Mouse (Mus musculus) intestine, embryonic 16.5 days (tissue): Measurements from ENCODE around the gene Apol9b. TPM values are rescaled to one million over a fixed set of nuclear protein-coding genes. Genes with fewer than 3 reads are reported as not detected.

Experiments
- ATAC-seq: fragments of 200-750 bp; cut with Nextera tagmentation; 2 replicates; pipeline ENCODE4 v1.8.0; 2017; ENCODE audit warnings: moderate TSS enrichment, moderate library complexity
- H3K27ac ChIP-seq: fragments of 300-500 bp; sonication (generic); 2 replicates; pipeline ENCODE4 v1.5.1; 2014; ENCODE audit warnings: mild to moderate bottlenecking, low read length
- H3K27me3 ChIP-seq: fragments of 300-500 bp; sonication (generic); replicated peaks from 2 replicates; pipeline ENCODE4 v1.6.1; 2014; ENCODE audit warnings: low read length, control low read depth, mixed read lengths; ENCODE audit not compliant: control insufficient read depth, insufficient read depth
- H3K36me3 ChIP-seq: fragments of 300-500 bp; sonication (generic); 2 replicates; pipeline ENCODE4 v1.6.1; 2014; ENCODE audit warnings: low read length, control low read depth; ENCODE audit not compliant: control insufficient read depth, insufficient read depth
- H3K4me1 ChIP-seq: fragments of 300-500 bp; sonication (generic); 2 replicates; pipeline ENCODE4 v1.6.1; 2014; ENCODE audit warnings: low read length, control low read depth, mixed read lengths; ENCODE audit not compliant: control insufficient read depth, insufficient read depth
- H3K4me2 ChIP-seq: fragments of 300-500 bp; sonication (generic); 2 replicates; pipeline ENCODE4 v1.6.1; 2014; ENCODE audit warnings: low read depth, low read length, control low read depth
- H3K4me3 ChIP-seq: fragments of 300-500 bp; sonication (generic); 2 replicates; pipeline ENCODE4 v1.5.1; 2014; ENCODE audit warnings: mild to moderate bottlenecking, low read length
- H3K9ac ChIP-seq: fragments of 300-500 bp; sonication (generic); 2 replicates; pipeline ENCODE4 v1.6.1; 2014; ENCODE audit warnings: low read depth, low read length
- H3K9me3 ChIP-seq: fragments of 300-500 bp; sonication (generic); 2 replicates; pipeline ENCODE4 v1.6.1; 2016; ENCODE audit warnings: low read length, control low read depth; ENCODE audit not compliant: control insufficient read depth
- WGBS: fragments of 180-500 bp; shearing (Covaris S2); extraction: QIAGEN DNeasy Blood & Tissue Kit; methylation state at CpG from one replicate; pipeline ENCODE4 v1.1.7; 2014; 5-methylcytosine and 5-hydroxymethylcytosine counted together
- polyA plus RNA-seq: library from polyadenylated mRNA; unstranded; fragments of >200 nt; fragmentation: Nextera tagmentation; extraction: Ambion mirVana; gene quantifications from 2 replicates; pipeline ENCODE4 v1.2.1, GENCODE M21; 2015

Apol9b gene
- polyA plus RNA-seq, 1 experiment from 2014 or later, result 0.13 TPM

DNA sequence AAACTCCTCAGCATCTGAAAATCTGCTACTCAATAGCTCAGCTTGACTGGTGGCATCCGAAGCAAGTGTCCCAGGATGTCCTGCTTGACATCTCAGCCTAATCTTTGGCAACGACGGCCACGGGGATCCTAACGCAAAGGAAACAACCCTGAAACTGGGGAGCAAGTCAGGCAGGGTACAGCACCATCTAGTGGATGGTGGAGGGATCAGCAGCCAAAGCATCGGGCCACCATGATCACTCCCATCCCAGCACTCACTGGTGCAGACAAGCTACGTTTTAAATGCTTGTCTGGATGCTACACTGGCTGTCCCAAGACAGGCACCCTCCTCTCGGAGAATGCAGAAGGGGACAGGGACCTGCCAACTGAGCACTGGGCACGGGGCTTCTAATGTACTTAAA lies 28.0 kb downstream of the Apol9b start, which contains the start of gene Apol8:
Apol8 (minus strand) TSS at position 156 of the 400 bp plus-strand sequence.
- H3K4me1 ChIP-seq, result no peaks in the 10 kb centered on the region
- H3K27me3 ChIP-seq, result peaks cover 4% of the 10 kb centered on the region; the same call in 1 of the 2 replicates
- no peak within 1 kb of the TSS for H3K27ac ChIP-seq
- H3K4me2 ChIP-seq, result no peak within 1 kb of the TSS
- H3K9me3 ChIP-seq, result no peaks in the 10 kb centered on the region
- no peak for ATAC-seq
- no peak within 1 kb of the TSS for H3K4me3 ChIP-seq
- whole genome bisulfite sequencing, result 6% methylated on average over 9 of the region's 9 CpGs
- H3K9ac ChIP-seq, result no peak within 1 kb of the TSS; the same call in 1 of the 2 replicates
- H3K36me3 ChIP-seq, result peaks cover 19% of the 10 kb centered on the region

DNA sequence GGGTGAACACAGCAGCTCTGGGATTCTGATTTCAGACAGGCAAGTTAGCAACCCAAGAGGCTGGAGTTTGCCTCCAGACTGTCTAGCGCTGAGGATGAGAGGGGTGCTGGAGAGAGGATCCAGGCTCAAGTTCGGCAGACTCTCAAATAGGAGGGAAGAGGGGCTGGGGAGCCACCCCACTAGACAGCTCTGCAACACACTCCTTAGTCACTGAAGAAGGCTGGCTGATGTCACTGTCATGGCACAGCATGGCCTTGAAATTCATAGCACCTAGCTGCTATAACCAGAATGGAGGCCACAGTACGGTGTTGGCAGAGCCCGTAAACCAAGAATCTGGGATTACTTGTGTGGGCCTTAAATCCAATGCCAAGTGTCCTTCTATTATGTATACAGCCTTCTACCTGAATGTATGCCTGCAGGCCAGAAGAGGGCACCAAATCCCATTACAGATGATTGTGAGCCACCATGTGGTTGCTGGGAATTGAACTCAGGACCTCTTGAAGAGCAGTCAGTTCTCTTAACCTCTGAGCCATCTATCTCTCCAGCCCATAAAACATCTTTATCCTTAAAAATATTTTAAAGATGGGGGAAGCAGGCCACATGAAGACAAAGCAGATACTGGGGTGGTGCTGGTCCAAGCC lies 28.9 kb downstream of the Apol9b start:
- Histone ChIP-seq H3K4me3 (no peak overlapping the region), H3K9ac (no peak overlapping the region; the same call in 1 of the 2 replicates), H3K36me3 (peaks cover 26% of the 10 kb centered on the region), H3K9me3 (no peaks in the 10 kb centered on the region), H3K27ac (no peak overlapping the region), H3K27me3 (peaks cover 3% of the 10 kb centered on the region; the same call in 1 of the 2 replicates), H3K4me2 (no peak overlapping the region), H3K4me1 (no peaks in the 10 kb centered on the region)
- WGBS, result 71% methylated on average over 4 of the region's 4 CpGs
- ATAC-seq, result no peak

DNA sequence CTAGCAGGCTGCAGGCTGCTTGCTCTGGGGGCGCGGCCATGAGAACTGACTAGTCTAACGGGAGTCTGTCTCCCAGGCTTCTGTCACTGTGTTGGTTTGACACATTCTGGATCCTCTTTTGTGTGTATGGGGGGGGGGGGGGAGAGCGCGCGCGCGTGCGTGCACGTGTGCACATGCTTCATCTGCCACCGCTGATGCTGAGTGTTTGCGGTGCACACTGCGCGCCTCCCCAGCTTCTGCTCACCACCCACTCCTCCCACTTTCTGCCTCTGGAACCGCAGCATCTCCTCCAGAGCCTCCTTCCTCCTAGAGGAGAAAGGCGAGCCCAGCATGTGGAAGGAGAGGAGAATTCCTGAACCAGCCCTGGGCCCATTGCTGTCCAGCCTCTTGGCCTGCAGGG lies 31.2 kb downstream of the Apol9b start:
- WGBS, result 93% methylated on average over 15 of the region's 16 CpGs
- Histone ChIP-seq H3K9ac (no peak overlapping the region), H3K4me1 (no peaks in the 10 kb centered on the region), H3K36me3 (peaks cover 46% of the 10 kb centered on the region), H3K9me3 (no peaks in the 10 kb centered on the region), H3K4me2 (no peak overlapping the region), H3K4me3 (no peak overlapping the region), H3K27ac (no peak overlapping the region), H3K27me3 (no peaks in the 10 kb centered on the region)
- ATAC-seq, result no peak

DNA sequence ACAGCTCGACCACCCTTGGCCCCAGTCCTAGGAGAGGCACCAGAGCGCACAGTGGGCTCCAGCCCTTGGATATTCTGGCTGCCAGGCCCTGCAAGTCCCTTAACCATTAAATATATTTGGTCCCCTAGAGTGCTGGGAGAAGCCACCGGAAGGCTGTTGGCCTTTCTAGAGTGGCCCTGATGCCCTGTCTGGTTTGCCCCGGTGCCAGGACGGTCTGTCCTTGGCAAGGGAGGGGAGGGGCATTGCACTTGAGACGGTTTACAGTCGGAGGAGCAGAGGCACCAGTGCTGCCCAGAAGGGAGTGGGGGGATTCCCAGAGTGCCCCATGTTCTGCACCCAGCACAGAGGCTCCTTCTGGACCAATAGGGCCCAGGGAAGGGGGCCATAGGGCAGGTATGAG lies 32.2 kb downstream of the Apol9b start:
- no peak overlapping the region for H3K4me2 ChIP-seq
- no peak overlapping the region for H3K9ac ChIP-seq
- no peak overlapping the region for H3K27ac ChIP-seq
- WGBS, result 91% methylated on average over 7 of the region's 7 CpGs
- no peaks in the 10 kb centered on the region for H3K27me3 ChIP-seq
- H3K9me3 ChIP-seq, result no peaks in the 10 kb centered on the region
- no peak overlapping the region for H3K4me3 ChIP-seq
- peaks cover 55% of the 10 kb centered on the region for H3K36me3 ChIP-seq
- no peaks in the 10 kb centered on the region for H3K4me1 ChIP-seq
- no peak for ATAC-seq

DNA sequence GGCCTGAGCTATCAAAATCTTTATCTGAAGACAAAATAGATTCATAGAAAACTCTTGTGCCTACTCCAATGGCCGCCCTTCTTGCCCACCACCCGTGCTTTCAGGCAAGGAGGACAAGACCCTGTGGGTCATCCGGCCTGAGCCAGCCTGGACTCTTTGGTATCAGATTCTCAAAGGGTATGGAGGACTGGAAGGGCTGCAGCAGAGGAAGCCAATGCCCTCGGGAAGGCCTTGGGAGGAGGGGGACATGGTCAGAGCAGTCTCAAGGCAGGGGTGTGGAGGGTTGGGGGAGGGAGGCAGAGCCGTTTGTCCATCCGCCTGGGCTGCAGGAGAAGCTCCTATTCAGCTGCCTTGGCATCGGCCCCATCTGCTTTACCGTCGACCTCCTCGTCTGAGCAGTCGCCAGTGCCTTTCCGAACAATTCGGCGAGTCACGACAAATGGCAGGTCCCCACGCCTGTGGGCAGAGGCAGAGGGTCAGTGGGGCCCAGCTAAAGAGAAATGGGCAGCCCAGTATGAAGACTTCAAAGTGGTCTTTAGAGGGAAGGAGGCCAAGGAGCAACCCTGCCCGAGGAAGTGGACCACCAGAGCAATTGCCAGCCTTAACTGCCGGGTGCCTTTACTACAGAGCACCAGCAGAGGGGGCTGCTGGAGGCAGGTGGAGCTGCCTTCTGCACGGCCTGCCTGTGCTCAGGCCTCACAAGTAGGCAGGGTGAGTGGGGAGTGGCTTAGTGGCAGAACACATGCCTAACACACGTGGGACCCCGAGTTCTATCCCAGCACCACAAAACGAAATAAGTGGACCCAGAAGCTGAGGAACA lies 32.9 kb downstream of the Apol9b start:
- Histone ChIP-seq H3K27me3 (no peaks in the 10 kb centered on the region), H3K9ac (no peak overlapping the region), H3K4me3 (no peak overlapping the region), H3K9me3 (no peaks in the 10 kb centered on the region), H3K27ac (no peak overlapping the region), H3K36me3 (peaks cover 61% of the 10 kb centered on the region), H3K4me2 (no peak overlapping the region), H3K4me1 (no peaks in the 10 kb centered on the region)
- ATAC-seq, result 0 out of 2 replicates have a peak, but pooled peaks have one; percentile 21
- WGBS, result 73% methylated on average over 22 of the region's 22 CpGs

DNA sequence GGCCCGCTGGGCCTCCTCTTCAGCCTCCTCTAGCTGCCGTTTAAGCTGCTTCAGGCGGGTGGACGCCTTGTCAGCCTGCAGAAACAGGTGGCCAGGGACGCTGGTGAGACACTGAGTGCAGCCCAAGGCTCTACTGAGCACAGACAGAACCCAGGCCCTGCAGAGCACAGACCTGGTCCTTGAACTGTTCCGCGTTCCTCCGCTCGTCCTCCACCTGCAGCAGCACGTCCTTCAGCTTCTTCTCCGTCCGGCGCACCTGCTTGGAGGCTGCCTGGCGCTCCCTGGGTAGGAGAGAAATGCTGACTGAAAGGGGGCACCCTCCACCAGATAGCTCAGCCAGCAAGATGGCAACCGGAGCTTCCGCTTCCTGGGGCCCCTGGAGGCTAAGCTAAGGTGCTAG lies 34.2 kb downstream of the Apol9b start:
- no peak for ATAC-seq
- Histone ChIP-seq H3K9ac (no peak overlapping the region), H3K36me3 (peaks cover 73% of the 10 kb centered on the region), H3K27ac (no peak overlapping the region; the same call in 1 of the 2 replicates), H3K4me2 (no peak overlapping the region), H3K27me3 (no peaks in the 10 kb centered on the region), H3K4me1 (no peaks in the 10 kb centered on the region), H3K9me3 (no peaks in the 10 kb centered on the region), H3K4me3 (no peak overlapping the region)
- 91% methylated on average over 16 of the region's 16 CpGs for WGBS

DNA sequence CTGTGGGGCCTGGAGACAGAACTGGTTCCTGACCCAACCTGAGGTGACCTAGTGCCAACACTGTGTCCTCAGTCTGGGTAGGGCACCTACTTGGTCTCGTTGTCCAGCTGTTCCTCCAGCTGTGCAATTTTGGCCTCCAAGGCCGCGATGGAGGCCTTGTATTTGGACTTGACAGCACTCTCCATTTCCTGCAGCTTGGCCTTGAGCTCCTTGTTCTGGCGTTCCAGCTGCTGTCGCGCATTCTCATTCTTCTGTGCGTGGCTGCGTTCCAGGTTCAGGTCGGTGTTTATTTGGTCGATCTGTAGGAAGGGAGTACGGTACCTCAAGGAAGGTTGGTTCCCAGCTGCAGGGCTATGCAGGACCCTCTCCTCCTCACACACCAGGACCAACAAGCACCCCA lies 34.9 kb downstream of the Apol9b start:
- Histone ChIP-seq H3K4me1 (no peaks in the 10 kb centered on the region), H3K27me3 (no peaks in the 10 kb centered on the region), H3K36me3 (peaks cover 75% of the 10 kb centered on the region), H3K9me3 (no peaks in the 10 kb centered on the region), H3K27ac (no peak overlapping the region; the same call in 1 of the 2 replicates), H3K9ac (no peak overlapping the region), H3K4me3 (no peak overlapping the region), H3K4me2 (no peak overlapping the region)
- ATAC-seq, result no peak
- 70% methylated on average over 11 of the region's 11 CpGs for WGBS

DNA sequence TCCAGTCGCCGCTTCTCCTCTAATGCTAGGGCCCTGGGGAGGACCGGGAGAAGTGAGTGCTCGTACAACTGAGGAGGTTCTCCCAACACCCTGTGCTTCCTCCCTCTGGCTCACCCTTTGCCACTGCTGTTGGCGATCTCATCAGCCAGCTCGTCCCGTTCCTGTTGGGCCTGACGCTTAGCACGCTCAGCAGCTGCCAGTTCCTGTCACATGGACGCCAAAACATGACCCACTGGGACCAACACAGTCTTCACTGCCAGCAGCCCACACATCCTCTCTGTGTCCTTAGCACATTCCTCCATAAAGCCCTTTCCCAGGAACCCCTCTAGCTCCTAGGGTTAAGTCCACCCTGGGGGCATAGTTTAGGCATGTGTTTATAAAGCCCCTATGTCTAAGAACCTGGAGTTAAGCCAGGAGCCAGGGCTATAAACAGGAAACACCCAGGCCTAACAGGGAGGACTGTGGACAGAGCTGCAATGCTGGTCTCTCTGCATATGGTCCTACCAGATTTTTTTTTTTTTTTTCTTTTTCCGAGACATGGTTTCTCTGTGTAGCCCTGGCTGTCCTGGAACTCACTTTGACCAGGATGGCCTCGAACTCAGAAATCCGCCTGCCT lies 35.7 kb downstream of the Apol9b start:
- Histone ChIP-seq H3K36me3 (peaks cover 80% of the 10 kb centered on the region), H3K4me3 (no peak overlapping the region), H3K9me3 (no peaks in the 10 kb centered on the region), H3K9ac (no peak overlapping the region), H3K27ac (peak overlapping the region; percentile 39), H3K27me3 (no peaks in the 10 kb centered on the region), H3K4me2 (no peak overlapping the region), H3K4me1 (no peaks in the 10 kb centered on the region)
- no peak for ATAC-seq
- WGBS, result 63% methylated on average over 13 of the region's 13 CpGs

DNA sequence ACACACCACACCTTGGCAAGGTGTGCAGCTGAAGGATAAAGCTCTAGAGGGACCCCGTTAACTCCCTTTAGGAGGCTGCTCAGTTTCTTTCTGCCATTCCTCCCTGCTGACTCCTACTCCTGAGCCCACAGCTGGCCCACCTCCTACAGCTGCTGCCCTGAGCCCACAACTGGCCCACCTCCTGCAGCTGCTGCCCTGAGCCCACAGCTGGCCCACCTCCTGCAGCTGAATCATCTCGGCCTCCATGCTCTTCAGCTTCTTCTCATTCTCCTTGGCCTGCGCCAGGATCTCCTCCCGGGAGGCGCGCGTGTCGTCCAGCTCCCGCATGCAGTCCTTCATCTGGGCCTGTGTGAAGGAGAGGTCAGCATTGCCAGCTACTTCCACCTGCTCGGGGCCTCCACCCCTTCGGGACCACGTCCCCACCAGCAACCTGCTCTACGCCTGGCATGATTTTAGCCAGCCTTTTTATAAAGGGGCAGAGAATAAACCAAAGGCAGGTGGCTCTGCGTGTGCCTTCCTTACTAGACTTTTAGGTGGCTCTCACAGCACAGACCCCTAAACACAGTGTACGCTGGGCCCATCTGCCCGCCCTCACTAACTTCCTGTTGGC lies 36.8 kb downstream of the Apol9b start:
- WGBS, result 86% methylated on average over 16 of the region's 16 CpGs
- Histone ChIP-seq H3K27me3 (no peaks in the 10 kb centered on the region), H3K4me2 (no peak overlapping the region), H3K4me1 (no peaks in the 10 kb centered on the region), H3K9ac (no peak overlapping the region), H3K27ac (no peak overlapping the region), H3K36me3 (peaks cover 79% of the 10 kb centered on the region), H3K4me3 (no peak overlapping the region), H3K9me3 (no peaks in the 10 kb centered on the region)
- ATAC-seq, result no peak
